Mouse (Mus musculus) hindbrain, embryonic 13.5 days (tissue): ENCODE data around the gene Hdac9. TPM values are rescaled to one million over a fixed set of nuclear protein-coding genes. Genes with fewer than 3 reads are reported as not detected.
A peak's percentile ranks its signal among the peaks of the same experiment; 100 is the strongest.

Source experiments
- ATAC-seq: fragments of 200-750 bp; cut with Nextera tagmentation; 2 replicates; pipeline ENCODE4 v1.8.0; 2017; ENCODE audit warnings: moderate TSS enrichment; ENCODE audit not compliant: low FRiP score
- H3K27ac ChIP-seq: fragments of 300-500 bp; sonication (generic); 2 replicates; pipeline ENCODE4 v1.5.1; 2015; ENCODE audit warnings: inconsistent platforms, mild to moderate bottlenecking, moderate library complexity
- H3K27me3 ChIP-seq: fragments of 300-500 bp; sonication (generic); 2 replicates; pipeline ENCODE4 v1.6.1; 2015; ENCODE audit warnings: mild to moderate bottlenecking, inconsistent platforms
- H3K36me3 ChIP-seq: fragments of 300-500 bp; sonication (generic); 2 replicates; pipeline ENCODE4 v1.6.1; 2015; ENCODE audit warnings: mild to moderate bottlenecking, inconsistent platforms
- H3K4me1 ChIP-seq: fragments of 300-500 bp; sonication (generic); replicated peaks from 2 replicates; pipeline ENCODE4 v1.6.1; 2015; ENCODE audit warnings: inconsistent platforms
- H3K4me2 ChIP-seq: fragments of 300-500 bp; sonication (generic); 2 replicates; pipeline ENCODE4 v1.6.1; 2015; ENCODE audit warnings: inconsistent platforms, mild to moderate bottlenecking, moderate library complexity
- H3K4me3 ChIP-seq: fragments of 300-500 bp; sonication (generic); 2 replicates; pipeline ENCODE4 v1.5.1; 2015; ENCODE audit warnings: mild to moderate bottlenecking, inconsistent platforms
- H3K9ac ChIP-seq: fragments of 300-500 bp; sonication (generic); 2 replicates; pipeline ENCODE4 v1.6.1; 2015; ENCODE audit warnings: mild to moderate bottlenecking, inconsistent platforms
- H3K9me3 ChIP-seq: fragments of 300-500 bp; sonication (generic); 2 replicates; pipeline ENCODE4 v1.6.1; 2016; ENCODE audit warnings: inconsistent platforms
- WGBS: fragments of 180-500 bp; shearing (Covaris S2); methylation state at CpG from one replicate; pipeline ENCODE4 v1.1.7; 2015; 5-methylcytosine and 5-hydroxymethylcytosine counted together
- polyA plus RNA-seq: library from polyadenylated mRNA; unstranded; fragments of >200 nt; fragmentation: Nextera tagmentation; extraction: Ambion mirVana; gene quantifications from 2 replicates; pipeline ENCODE4 v1.2.1, GENCODE M21; 2015

The Hdac9 gene
- polyA plus RNA-seq, 1 experiment from 2014 or later, result 9.8 TPM

DNA sequence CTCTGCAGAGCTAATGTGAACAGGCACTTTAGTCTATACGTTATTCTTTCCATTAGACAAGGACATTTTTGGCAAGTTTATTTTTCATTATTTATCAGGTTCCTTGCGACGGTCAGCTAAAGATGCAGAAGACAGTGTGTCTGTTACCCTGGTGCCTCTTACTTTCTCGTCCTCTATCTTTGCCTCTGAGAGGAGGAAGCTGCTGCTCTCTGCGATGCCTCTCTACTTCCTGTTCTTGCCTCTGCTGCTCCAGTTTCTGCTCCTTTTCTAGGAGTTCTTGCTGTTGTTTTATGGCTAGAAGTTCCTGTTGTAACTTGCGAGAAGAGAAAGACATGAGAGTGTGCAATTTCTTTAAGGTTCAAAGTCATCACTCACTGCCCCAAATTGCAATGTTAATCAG is 484.0 kb downstream of the Hdac9 start:
- Histone ChIP-seq H3K27ac (no peak overlapping the region), H3K27me3 (no peaks in the 10 kb centered on the region), H3K4me1 (no peaks in the 10 kb centered on the region), H3K9me3 (no peaks in the 10 kb centered on the region), H3K4me3 (no peak overlapping the region), H3K36me3 (no peaks in the 10 kb centered on the region), H3K4me2 (no peak overlapping the region), H3K9ac (no peak overlapping the region)
- 82% methylated on average over 6 of the region's 6 CpGs for WGBS
- no peak for ATAC-seq

DNA sequence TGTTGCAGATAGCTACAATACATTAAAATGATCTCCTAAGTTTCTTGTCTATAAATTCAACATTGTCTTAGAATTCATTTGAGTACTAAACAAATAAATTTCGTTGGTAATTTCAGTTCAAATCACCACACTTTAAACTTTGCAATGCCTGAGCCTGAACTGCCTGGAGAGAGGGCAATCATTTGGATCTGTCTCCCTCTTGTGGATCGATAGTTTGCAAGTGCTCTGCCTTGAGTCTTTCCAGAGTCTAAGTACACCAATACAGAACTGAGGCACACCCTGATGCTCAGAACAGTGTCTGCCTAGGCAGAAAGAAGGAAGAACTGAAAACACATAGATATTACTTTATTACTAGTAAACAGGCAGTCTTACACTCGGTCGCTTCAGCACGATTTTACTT is 484.4 kb downstream of the Hdac9 start:
- H3K9me3 ChIP-seq, result no peaks in the 10 kb centered on the region
- no peaks in the 10 kb centered on the region for H3K36me3 ChIP-seq
- no peaks in the 10 kb centered on the region for H3K4me1 ChIP-seq
- H3K27me3 ChIP-seq, result no peaks in the 10 kb centered on the region
- H3K4me3 ChIP-seq, result no peak overlapping the region
- no peak overlapping the region for H3K9ac ChIP-seq
- ATAC-seq, result 0 out of 2 replicates have a peak, but pooled peaks have one; percentile 46
- H3K27ac ChIP-seq, result no peak overlapping the region
- WGBS, result 58% methylated on average over 5 of the region's 5 CpGs
- no peak overlapping the region for H3K4me2 ChIP-seq

GRCm38 (mm10) chr12:34431832-34432231 is 485.1 kb downstream of the Hdac9 start:
- WGBS, result 84% methylated on average over 5 of the region's 5 CpGs
- Histone ChIP-seq H3K4me2 (no peak overlapping the region), H3K27me3 (no peaks in the 10 kb centered on the region), H3K4me3 (no peak overlapping the region), H3K4me1 (no peaks in the 10 kb centered on the region), H3K9me3 (no peaks in the 10 kb centered on the region), H3K9ac (no peak overlapping the region), H3K36me3 (no peaks in the 10 kb centered on the region), H3K27ac (no peak overlapping the region)
- ATAC-seq, result no peak

DNA sequence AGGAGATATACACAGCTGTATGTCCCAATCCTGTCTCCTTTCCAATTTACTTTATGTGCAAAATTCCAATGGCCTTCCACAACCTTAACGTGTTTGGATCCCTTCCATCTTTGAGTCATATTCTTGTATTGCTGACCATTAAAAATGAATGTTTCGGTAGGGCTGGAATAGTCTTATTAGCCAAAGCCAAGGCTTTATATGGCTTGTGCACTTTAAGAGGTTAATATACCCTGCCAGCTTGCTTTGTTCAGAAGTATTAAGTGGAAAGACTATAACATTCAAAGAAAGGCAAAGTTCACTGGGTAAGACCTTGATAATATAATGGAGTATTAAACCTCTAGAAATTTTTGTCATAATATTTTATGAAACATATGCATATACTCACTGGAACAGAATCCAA is 491.4 kb downstream of the Hdac9 start:
- no peak overlapping the region for H3K4me3 ChIP-seq
- no peaks in the 10 kb centered on the region for H3K9me3 ChIP-seq
- ATAC-seq, result no peak
- H3K27me3 ChIP-seq, result no peaks in the 10 kb centered on the region
- H3K27ac ChIP-seq, result no peak overlapping the region
- no peak overlapping the region for H3K4me2 ChIP-seq
- 84% methylated on average over 2 of the region's 2 CpGs for WGBS
- no peak overlapping the region for H3K9ac ChIP-seq
- H3K4me1 ChIP-seq, result no peaks in the 10 kb centered on the region
- no peaks in the 10 kb centered on the region for H3K36me3 ChIP-seq

DNA sequence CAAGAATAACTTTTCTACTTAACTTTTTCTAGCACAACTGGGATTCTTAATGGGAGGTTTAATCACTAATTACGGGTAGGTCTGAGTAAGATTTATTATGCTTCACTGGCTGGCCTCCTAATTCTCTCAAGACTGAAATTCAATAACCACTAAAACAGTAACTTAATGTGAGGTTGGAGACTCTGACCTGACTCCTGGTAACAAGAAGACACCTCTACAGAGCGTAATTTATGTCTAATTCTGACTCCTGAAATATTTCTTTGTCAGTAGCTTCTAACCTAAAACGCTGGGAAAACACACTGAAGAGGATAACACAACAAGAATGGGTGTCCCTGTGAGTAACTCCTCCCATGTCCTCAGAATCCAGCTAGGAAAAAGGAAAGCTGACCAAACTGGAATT is 508.8 kb downstream of the Hdac9 start:
- ATAC-seq, result no peak
- Histone ChIP-seq H3K4me1 (no peaks in the 10 kb centered on the region), H3K9me3 (no peaks in the 10 kb centered on the region), H3K27ac (no peak overlapping the region), H3K36me3 (no peaks in the 10 kb centered on the region), H3K4me2 (no peak overlapping the region), H3K4me3 (no peak overlapping the region), H3K27me3 (no peaks in the 10 kb centered on the region), H3K9ac (no peak overlapping the region)
- 77% methylated on average over 3 of the region's 3 CpGs for WGBS

DNA sequence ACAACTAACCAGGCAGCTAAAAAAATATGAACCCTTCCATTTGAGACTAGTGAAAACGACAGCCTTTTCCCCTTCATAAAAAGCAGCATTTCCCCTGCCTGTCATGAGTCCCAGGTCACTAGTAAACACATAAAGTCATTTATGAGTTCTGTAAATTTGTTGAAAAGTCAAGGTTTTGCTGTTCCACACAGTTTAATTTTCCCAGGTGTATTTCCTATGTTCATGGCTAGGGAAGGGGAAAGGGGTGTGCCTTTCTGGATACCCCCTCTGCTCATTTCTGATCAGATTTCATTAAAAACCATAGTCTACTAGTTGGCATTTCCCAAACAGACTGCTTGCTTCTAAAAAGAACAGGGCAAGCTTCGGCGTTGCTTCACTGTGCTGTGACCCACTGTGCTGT is 509.8 kb downstream of the Hdac9 start:
- 88% methylated on average over 3 of the region's 3 CpGs for WGBS
- Histone ChIP-seq H3K9me3 (no peaks in the 10 kb centered on the region), H3K36me3 (no peaks in the 10 kb centered on the region)

GRCm38 (mm10) chr12:34402065-34402464 is 514.8 kb downstream of the Hdac9 start:
- H3K27ac ChIP-seq, result no peak overlapping the region
- no peaks in the 10 kb centered on the region for H3K27me3 ChIP-seq
- no peaks in the 10 kb centered on the region for H3K9me3 ChIP-seq
- no peak overlapping the region for H3K4me3 ChIP-seq
- H3K4me1 ChIP-seq, result no peaks in the 10 kb centered on the region
- ATAC-seq, result no peak
- no peak overlapping the region for H3K4me2 ChIP-seq
- no peak overlapping the region for H3K9ac ChIP-seq
- H3K36me3 ChIP-seq, result no peaks in the 10 kb centered on the region
- 96% methylated on average over 7 of the region's 7 CpGs for WGBS

More for the DNA sequence above, 509.8 kb downstream of the Hdac9 start:
- H3K9ac ChIP-seq, result no peak overlapping the region
- no peaks in the 10 kb centered on the region for H3K4me1 ChIP-seq
- no peak overlapping the region for H3K4me2 ChIP-seq
- ATAC-seq, result no peak
- H3K27me3 ChIP-seq, result no peaks in the 10 kb centered on the region
- H3K4me3 ChIP-seq, result no peak overlapping the region
- no peak overlapping the region for H3K27ac ChIP-seq

DNA sequence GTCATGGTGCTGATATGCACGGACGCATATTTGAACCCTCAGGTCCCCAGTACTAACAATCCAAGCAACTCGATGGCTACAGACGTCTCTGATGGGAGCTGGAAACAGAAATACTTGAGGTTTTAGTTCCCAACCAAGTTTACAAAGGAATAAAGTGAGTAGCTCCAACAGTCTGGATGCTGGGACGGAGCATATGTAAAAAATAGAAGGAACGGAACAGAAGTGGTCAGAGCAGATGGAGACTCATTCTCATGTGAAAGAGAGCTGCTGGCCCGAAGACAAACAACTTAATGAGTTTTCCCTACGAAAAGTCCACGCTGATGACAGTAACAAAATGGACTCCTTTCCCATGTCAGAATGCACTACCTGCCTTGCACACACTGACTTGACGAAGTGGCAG is 518.3 kb downstream of the Hdac9 start:
- no peak overlapping the region for H3K9ac ChIP-seq
- H3K4me3 ChIP-seq, result no peak overlapping the region
- no peak for ATAC-seq
- H3K4me1 ChIP-seq, result no peaks in the 10 kb centered on the region
- no peak overlapping the region for H3K4me2 ChIP-seq
- WGBS, result 92% methylated on average over 10 of the region's 10 CpGs
- H3K27me3 ChIP-seq, result no peaks in the 10 kb centered on the region
- no peaks in the 10 kb centered on the region for H3K36me3 ChIP-seq
- H3K27ac ChIP-seq, result no peak overlapping the region
- no peaks in the 10 kb centered on the region for H3K9me3 ChIP-seq

- 80% methylated on average over 3 of the region's 3 CpGs for WGBS
Measured at GRCm38 (mm10) chr12:34394342-34394741, 522.6 kb downstream of the Hdac9 start.

DNA sequence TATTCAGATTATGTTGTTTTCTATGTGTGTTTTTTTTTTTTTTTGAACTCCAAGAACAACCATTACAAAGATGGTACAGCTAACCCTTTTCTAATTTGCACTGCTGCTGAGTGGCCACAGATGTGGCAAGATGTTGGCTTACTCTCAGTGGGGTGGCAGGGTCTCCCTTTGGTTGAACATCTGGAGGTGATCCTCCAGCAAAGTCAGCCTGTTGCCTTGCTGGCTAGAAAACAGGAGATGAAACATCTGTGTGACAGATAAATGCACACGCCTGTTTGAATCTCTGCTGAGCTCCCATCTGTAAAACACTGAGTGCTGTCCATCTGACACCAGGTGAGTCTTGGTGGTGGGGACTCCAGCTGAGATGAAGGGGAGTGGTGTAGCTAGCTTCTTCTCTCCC is 537.2 kb downstream of the Hdac9 start:
- no peak for ATAC-seq
- WGBS, result 85% methylated on average over 1 of the region's 1 CpGs
- no peak overlapping the region for H3K27ac ChIP-seq
- no peaks in the 10 kb centered on the region for H3K4me1 ChIP-seq
- H3K4me2 ChIP-seq, result no peak overlapping the region
- no peak overlapping the region for H3K9ac ChIP-seq
- no peak overlapping the region for H3K4me3 ChIP-seq
- H3K27me3 ChIP-seq, result no peaks in the 10 kb centered on the region
- no peaks in the 10 kb centered on the region for H3K36me3 ChIP-seq
- H3K9me3 ChIP-seq, result no peaks in the 10 kb centered on the region

More at GRCm38 (mm10) chr12:34394342-34394741, 522.6 kb downstream of the Hdac9 start:
- ATAC-seq, result no peak
- H3K4me3 ChIP-seq, result no peak overlapping the region
- H3K36me3 ChIP-seq, result 0 out of 2 replicates have a peak, but pooled peaks cover 3% of the 10 kb centered on the region
- H3K9me3 ChIP-seq, result no peaks in the 10 kb centered on the region
- no peaks in the 10 kb centered on the region for H3K4me1 ChIP-seq
- no peaks in the 10 kb centered on the region for H3K27me3 ChIP-seq
- H3K4me2 ChIP-seq, result no peak overlapping the region
- H3K9ac ChIP-seq, result no peak overlapping the region
- no peak overlapping the region for H3K27ac ChIP-seq

DNA sequence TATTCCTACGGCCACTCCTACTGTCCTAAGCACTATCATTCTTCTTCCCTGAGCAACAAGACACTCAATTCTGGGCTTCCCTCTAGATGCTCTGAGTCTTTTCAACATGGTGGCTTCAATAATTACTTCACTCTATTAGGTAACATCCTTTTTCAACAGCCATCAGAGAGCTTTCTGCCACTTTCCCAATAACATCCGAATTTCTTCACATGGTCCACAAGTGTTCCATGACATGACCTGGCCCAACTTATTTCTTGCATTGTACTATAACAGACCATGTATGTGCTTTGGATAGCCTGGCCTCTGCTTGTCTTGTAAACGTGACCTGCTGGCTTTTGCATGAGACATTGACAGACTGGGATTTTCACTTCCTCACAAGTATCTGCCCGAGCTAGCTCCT is 538.3 kb downstream of the Hdac9 start:
- Histone ChIP-seq H3K9ac (no peak overlapping the region), H3K9me3 (no peaks in the 10 kb centered on the region), H3K4me2 (no peak overlapping the region), H3K27ac (no peak overlapping the region), H3K36me3 (no peaks in the 10 kb centered on the region), H3K27me3 (no peaks in the 10 kb centered on the region), H3K4me3 (no peak overlapping the region), H3K4me1 (no peaks in the 10 kb centered on the region)
- ATAC-seq, result no peak
- 88% methylated on average over 4 of the region's 4 CpGs for WGBS

DNA sequence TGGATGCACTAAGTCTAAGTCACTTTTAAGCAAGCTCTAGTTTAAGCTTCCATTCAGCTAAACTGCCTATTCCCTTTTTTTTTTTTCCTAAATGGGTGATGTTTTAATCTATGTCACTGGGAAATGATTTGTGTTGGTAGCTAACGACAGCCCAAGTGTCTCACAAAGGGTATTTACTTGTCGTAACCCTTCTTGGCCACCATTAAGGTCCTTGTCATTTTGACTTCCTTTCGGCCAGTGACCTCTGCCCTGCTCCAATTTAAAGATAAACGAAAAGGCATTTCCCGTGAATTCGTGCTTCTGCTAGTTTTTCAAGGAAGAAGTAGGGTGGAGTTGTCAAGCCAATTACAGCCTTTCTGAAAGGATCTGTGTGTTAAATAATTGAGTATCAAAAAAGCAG is 565.0 kb downstream of the Hdac9 start:
- Histone ChIP-seq H3K36me3 (no peaks in the 10 kb centered on the region), H3K9ac (no peak overlapping the region), H3K9me3 (no peaks in the 10 kb centered on the region), H3K27me3 (no peaks in the 10 kb centered on the region), H3K27ac (no peak overlapping the region), H3K4me1 (no peaks in the 10 kb centered on the region), H3K4me3 (no peak overlapping the region), H3K4me2 (no peak overlapping the region)
- ATAC-seq, result no peak
- 7% methylated on average over 6 of the region's 6 CpGs for WGBS

DNA sequence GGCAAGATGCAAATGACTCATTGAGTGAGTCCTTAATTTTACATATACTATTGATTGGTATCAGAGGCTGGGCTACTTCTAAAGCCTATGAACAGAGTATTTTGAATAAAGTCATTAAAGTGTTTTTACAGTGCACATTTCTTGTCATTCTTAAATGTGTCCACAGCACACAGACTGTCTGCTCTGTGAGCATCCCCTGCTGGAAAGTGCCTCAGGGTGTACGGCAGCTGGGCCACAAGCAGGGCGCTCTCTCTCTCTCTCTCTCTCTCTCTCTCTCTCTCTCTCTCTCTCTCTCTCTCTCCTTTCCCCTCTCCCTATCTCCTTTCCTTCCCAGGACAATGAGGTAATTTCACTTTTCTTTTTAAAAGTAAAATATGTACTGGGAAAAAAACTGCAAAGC is 569.4 kb downstream of the Hdac9 start:
- Histone ChIP-seq H3K4me3 (no peak overlapping the region), H3K36me3 (no peaks in the 10 kb centered on the region), H3K27me3 (no peaks in the 10 kb centered on the region), H3K27ac (no peak overlapping the region), H3K9me3 (no peaks in the 10 kb centered on the region), H3K4me2 (no peak overlapping the region), H3K9ac (no peak overlapping the region), H3K4me1 (no peaks in the 10 kb centered on the region)
- WGBS, result 62% methylated on average over 2 of the region's 2 CpGs
- ATAC-seq, result no peak

DNA sequence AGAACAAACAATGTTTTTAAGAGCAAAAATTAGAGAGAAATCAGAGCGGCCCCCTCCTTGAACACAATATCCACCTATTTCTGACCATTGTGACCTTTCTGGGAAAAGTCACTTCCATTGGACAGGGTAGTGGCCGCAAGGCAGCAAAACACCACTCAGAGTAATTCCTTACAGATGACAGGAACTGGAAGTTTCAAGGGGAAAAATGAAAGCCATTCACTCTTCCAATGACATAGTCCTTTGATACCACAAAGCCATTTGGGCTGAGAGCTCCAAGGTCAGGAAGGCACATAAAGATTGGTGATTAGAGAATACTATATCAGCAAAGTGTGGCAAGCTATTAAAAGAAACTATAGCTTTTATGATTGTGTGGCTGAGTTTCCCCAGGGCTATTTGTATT is 574.1 kb downstream of the Hdac9 start:
- Histone ChIP-seq H3K4me3 (no peak overlapping the region), H3K27ac (no peak overlapping the region), H3K9ac (no peak overlapping the region), H3K36me3 (no peaks in the 10 kb centered on the region), H3K9me3 (no peaks in the 10 kb centered on the region), H3K4me2 (no peak overlapping the region), H3K27me3 (no peaks in the 10 kb centered on the region), H3K4me1 (no peaks in the 10 kb centered on the region)
- ATAC-seq, result no peak
- WGBS, result 81% methylated on average over 2 of the region's 2 CpGs
